Mouse (Mus musculus): ENCODE measurements around the gene Abca6.

Gene Abca6

GRCm38 (mm10) chr11:110251534-110251933 lies at the start of gene Abca6:
Gene Abca6 (minus strand): TSS chr11:110251776.
- DNase-seq, result no peak

DNA sequence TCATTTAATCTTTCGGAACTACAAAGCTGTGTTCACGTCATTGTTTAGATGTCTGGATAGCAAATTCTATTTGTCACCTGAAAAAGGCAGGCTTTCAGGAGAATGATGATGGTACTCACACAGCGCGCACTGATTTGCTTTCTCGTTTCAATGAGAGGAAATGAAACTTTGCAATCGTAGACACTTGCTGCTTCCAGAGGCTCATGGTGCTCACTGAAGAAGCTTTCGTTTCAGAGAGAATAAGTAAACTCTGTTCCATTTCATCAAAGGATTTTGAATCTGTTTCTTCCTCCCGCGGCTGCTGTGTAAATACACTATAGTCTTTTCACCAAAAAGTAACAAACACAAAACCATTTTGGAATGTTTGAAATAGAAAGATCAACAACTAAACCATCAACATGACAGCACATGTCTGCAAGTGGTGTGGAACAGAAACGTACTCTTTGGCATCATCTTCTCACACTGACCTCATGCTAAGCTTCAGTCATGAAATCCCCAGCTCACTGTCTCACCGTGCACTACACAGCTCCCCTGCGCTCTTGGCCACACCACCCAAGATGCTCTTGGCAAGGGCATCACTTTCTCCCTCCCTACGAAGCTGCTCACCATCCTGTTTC lies 46.4 kb upstream of the Abca6 start:
- no peak for DNase-seq

DNA sequence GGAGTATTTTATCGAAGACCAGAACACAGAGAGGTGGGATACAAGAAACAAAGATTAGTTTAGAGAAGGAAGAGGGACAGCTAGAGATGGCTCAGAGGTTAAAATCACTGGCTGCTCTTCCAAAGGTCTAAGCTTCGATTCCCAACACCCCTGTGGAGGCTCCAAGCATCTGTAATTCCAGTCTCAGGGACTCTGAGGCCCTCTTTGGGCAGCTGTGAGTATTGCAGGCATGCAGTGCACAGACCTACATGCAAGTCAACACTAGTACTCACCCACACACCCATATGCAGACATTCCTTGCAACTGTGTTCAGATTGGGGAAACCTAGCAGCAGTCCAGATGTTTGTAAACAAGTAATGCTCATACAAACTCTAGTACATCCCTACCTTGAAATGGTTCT lies 39.0 kb upstream of the Abca6 start:
- DNase-seq, result no peak

GRCm38 (mm10) chr11:110288423-110288822 lies 36.8 kb upstream of the Abca6 start:
- no peak for DNase-seq

DNA sequence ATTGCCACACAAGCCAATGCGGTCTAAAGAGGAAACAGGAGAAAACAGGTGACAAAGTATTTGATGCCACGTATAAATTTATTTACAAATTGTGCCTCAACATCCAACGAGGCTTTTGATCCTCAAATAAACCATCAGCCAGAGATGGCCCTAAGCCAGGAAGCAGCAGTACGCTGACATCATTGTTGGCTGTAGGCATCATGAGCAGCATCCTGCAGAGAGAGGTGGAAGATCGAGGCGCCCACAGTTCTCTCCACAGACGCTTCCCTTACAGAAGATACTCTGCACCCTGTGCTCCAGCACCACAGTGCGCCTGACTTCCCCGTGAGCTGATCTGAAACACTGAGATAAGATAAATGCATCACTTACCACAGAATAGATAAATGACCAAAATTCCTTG lies 36.1 kb upstream of the Abca6 start:
- DNase-seq, result no peak

DNA sequence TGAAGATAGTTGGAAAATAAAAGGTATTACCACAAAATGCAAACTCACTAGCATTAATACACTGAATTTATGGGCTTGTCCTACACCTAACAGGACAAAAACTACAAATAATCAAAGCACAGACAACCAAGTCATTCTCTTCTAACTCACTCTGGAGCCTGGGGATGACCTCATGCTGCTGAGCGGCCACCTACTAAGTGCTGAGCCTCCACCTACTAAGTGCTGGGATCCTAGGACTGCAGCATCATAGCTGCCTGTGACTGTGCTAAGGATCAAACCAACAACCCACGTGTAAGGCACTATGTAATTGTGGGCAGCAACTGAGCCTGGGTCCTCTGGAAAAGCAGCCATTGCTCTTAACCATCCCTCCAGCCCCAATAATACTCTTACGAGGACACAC lies 34.8 kb upstream of the Abca6 start:
- no peak for DNase-seq

- peak; percentile 17 for DNase-seq
Observed at GRCm38 (mm10) chr11:110284849-110285248, 33.3 kb upstream of the Abca6 start.

DNA sequence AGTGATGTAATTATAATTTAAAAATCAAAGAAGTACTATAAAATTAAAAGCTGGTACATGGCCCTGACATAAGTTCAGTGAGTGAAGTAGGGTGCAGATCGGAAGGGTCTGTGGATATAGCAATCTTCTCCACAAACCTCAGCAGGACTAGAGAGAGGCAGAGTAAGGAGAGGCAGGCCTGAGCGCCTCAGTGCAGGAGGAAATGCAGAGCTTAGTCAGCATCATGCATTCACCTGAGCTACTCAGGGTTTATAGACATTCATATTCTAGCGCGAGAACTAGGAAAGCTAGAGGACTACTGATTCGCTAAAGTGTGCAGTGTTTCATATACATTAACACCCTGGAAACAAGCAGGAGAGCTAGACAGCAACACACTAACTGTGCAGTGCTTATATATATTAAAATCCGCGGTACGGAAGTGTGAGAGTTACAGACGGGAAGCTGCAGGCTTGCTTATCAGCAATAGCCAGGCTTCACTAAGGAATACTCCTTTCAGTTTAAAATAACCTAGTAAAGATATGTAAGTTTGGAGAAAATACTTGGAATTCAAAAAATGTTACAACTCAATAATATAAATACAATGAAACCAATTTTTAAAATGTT lies 32.7 kb upstream of the Abca6 start:
- DNase-seq, result no peak

- DNase-seq, result no peak
Observed at GRCm38 (mm10) chr11:110274794-110275193, 23.2 kb upstream of the Abca6 start.

DNA sequence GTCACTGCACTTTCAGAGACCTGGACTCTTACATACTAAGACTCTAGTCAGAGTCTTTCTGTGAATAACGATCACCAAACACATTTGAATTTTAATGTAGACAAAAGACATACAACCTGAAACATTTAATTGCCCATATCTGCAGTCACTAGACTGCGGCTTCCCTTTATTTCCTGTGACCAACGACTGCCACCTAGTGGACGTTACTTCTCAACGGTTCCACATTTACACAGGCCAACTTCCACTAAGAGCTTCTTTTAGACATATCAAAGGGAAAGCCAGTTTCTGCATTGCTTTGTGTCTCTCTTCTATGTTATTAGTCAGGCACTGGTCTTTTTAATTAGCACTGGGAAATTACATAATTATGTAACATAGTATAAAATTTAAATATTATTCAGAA lies 20.2 kb upstream of the Abca6 start:
- DNase-seq, result peak; percentile 68

GRCm38 (mm10) chr11:110268244-110268844 lies 16.8 kb upstream of the Abca6 start:
- peak; percentile 88 for DNase-seq

DNA sequence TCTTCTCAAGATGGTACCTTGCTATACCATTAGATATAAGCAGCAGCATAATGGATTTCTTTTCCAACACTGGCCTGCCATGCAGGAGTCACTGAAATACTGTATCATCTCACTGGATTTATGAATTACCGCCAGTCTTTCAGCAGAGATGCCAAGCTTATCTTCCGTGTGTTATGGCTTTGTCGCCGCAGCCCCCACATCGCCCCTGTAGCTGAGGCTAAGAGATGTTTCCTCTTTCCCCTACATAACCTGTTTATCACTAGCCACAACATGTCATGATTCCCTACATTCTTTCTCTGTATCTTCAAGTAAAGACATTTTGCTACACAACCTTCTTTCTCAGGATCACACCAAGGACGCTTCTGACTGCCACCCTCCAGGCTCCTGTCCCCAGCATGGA lies 15.7 kb upstream of the Abca6 start:
- no peak for DNase-seq

DNA sequence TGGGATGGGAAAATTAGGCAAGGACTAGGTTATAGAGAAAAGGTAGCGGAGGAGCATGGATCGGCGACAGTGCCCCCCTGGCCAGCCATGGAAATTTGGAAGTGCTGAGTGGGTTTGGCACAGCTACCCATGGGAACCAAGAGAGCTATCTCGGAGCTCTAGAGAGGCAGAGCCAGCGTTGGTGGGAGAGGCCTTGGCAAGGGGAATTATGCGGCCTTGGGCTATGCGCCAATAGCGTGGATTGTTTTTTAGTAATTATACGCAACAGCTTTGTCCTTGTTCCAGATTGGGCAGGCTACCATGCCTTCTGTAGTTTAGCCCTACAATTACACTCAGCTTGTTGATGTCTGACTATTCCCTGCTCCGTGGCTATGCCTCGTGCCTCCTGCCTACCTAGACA lies 15.2 kb upstream of the Abca6 start:
- no peak for DNase-seq

DNA sequence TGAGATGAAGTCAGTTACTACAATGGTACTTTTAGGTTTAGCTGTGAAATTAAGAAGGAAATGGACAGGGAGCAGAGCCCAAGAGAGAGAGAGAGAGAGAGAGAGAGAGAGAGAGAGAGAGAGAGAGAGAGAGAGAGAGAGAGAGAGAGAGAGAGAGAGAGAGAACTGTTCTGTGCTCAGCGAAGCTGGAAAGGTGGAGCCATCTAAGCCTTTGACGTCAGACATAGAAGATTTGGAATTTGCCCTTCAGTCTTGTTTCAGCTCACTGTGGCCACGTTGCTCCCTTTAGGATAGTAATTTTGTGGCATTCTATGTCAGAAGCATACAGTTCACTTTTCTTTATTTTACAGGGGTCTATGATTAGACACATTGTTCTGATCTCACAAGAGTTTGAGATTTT lies 10.3 kb upstream of the Abca6 start:
- no peak for DNase-seq

DNA sequence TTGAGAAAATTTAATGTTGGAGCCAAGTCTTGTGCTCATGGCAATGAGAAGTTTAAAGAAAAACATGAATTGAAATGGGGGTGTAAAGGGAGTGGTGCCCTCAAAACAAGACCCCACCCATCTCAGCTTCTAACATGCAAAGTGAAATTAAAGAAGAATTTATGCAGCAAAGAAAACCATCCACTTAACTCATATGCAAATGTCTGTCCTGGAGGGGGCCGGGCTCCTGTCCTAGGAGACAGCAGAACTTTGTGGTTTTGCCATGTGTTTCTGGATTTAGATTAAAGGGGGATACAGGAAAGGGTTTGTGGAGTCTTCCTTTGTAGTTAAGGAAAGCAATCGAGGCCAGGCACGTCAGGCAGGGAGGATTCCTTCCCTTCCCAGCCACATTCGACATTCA lies 6.3 kb upstream of the Abca6 start:
- no peak for DNase-seq

- no peak for DNase-seq
Observed at GRCm38 (mm10) chr11:110257061-110257460, 5.5 kb upstream of the Abca6 start.

DNA sequence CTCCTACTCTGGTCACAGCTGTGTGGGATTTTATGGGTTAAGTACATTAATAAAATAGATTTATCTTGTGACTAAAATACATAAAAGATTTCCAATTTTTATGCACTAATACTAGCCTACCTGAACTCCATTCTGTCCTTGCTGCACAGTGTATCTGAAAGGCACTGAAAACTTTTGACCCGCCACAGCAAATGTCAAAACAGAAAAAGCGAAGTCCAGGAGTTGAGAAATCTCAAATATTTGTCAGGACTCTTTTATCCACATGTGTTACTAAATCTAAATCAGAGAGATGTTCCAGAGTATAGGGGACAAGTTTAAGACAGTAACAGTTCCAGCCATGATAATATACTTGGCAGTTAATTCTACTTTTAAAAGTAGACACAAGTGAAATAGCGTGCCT lies 680 bp upstream of the Abca6 start:
- no peak for DNase-seq

- no peak for DNase-seq
Observed at GRCm38 (mm10) chr11:110244730-110245129, 6.8 kb downstream of the Abca6 start.

DNA sequence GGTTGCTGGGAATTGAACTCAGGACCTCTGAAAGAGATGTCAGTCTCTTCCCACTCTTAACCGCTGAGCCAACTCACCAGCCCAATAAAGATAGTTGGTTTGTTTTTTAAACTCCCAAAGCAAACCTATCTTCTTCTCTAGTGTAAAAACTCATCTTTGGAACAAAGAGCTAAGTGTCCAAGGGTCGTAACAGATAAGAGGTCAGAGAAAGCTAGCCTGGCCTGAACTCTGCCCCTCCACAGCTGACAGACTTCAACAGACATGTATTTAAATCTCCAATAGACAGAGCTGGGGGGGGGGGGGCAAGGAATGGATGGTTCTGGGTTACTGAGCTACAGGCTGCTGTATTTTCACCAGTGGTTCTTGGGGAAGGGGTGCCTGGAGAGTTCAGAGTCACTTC lies 14.1 kb downstream of the Abca6 start:
- no peak for DNase-seq

GRCm38 (mm10) chr11:110232975-110233374 lies 18.6 kb downstream of the Abca6 start:
- DNase-seq, result no peak

- no peak for DNase-seq
Observed at GRCm38 (mm10) chr11:110217118-110217517, 34.5 kb downstream of the Abca6 start.

DNA sequence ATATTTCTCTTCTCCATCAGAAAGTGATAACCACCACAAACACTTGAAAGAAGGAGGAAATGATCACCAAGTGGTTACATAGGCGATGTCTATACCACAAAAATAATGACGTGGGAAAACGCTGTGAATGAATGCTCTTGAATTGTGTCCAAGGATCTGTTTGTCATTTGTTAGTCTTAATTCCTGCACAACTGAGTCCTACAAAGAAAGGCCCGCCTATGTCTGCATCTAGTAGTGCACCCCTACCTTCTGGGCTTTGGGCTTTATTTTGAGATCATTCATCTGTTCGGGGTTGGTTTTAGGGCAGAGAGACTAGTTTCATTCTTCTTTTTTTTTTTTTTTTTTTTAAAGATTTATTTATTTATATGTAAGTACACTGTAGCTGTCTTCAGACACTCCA lies 47.6 kb downstream of the Abca6 start:
- DNase-seq, result no peak

GRCm38 (mm10) chr11:110198882-110199281 lies 52.7 kb downstream of the Abca6 start:
- DNase-seq, result no peak

DNA sequence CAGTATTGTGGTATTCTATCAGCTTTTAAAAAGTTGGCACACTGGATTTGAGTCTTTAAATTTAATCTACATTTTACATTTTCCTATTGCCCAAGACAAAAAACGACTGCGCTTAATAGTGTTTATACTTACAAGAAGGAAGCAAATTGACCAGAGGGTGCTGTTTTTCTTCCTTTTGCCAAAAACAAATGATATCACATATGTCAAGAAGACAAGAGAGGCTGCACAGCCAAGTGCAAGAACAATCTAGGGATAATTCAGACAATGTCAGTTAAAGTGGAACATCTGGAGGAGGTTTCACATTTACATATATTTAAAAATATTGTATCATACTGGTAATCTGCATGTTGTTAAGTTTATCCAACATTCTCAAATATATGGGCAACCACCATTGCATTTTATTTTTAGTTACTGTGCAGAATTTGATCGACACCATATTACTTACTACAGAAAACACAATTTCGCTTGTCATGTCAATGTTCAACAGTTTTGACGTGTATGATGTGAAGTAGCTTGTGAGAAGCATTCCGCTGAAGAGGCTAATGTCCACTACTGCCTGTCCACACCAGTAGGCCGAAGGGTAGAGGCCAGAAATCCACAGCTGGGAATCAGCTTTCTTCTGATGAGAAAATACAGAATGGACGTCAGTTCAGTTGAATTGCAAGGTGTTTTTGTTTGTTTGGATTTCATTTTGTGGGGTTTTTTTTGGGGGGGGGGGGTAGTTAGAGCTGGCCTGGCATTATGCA lies 54.8 kb downstream of the Abca6 start:
- no peak for DNase-seq
